Mouse (Mus musculus) left cerebral cortex, postnatal 10 days (tissue): ENCODE data around the gene Msrb1. TPM values are rescaled to one million over a fixed set of nuclear protein-coding genes. Genes with fewer than 3 reads are reported as not detected.
"Not testable (repeated sequence)": the region's sequence is repeated elsewhere in the genome, so short reads cannot be mapped to it uniquely, and the experiment has no call there.

Experiments
- DNase-seq, 2 experiments: peaks; one replicate each; pipeline ENCODE4 v3.0.0; 2021 to 2022; ENCODE audit warnings: low spot score in 2 of 2, mixed read lengths in 1 of 2; ENCODE audit errors: extremely low spot score in 1 of 2
- intact Hi-C: fragments of 180-260 bp; cut with DNase I; formaldehyde crosslinking; loops from one replicate; pipeline ENCODE4 v1.15.1; 2025
- total RNA-seq, 2 experiments: library from RNA; stranded (reverse); gene quantifications; 2 replicates each; pipeline ENCODE4 v1.2.3; 2021

Gene Msrb1
- total RNA-seq, 2 experiments from 2014 or later: 44.2 to 47.8 TPM

DNA sequence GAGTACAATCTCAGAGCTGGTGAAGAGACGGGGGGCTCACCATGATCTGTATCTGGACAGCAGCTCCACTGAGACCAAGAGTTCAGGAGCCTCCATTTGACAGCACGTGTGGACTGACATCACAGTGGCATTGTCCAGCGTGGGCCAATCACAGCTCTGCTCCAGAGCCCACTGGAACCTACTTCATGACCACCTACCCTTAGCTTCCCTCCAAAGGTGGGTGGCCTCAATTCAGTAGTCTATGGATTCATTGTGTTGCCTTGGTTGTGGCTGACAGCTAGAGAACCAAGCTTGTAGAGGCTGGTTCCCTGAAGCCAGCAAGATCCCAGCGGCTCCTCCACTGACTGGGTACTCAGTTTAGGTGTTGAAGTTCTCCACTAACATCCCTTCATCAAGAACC lies 18.5 kb upstream of the Msrb1 start, which contains the start of the genes Rnf151 and Rps2:
TSS of gene Rnf151 (minus strand) at position 121 of the 400 bp plus-strand sequence.
TSS of gene Rps2 (plus strand) at position 174 of the 400 bp plus-strand sequence.
- intact Hi-C loops: no loop called here
- no peak for DNase-seq

- DNase-seq, intact Hi-C loops: not testable (repeated sequence)
Observed at GRCm38 (mm10) chr17:24718938-24719337, 17.5 kb upstream of the Msrb1 start.

DNA sequence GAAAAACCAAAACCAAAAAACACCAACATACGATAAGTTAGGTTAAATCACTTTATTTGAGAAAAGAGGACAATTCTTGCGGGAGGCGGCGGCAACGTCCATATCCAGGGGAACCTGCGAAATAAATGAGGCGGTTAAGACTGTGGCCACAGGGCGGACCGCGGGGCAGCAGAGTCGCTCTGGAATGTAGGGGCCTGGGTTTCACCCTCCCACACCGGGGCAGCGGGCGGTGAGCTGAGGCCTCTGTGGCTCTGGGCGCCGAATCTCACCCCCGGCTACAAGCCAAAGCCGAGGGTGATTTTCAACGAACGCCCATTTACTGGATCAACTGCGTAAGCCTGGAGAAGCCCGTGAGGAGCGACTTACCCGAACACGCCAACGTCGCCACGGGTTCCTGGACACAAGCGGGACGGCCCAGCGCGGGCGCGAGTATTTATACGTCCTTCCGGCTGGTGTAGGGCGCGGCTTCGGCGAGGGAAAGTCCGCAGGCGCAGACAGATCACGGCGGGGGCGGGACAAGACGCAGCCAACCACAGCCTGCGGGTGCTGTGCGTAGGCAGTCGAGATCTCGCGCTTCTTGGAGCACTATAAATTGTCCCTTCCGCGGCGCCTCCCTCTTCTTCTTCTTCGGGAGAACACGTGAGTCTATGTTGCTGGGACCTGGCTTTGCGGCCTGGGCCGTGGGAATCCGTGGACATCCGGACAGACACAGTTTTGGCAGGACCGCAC lies 16.8 kb upstream of the Msrb1 start:
- intact Hi-C loops: no loop called here
- peak; percentile 99 to 100 for DNase-seq

DNA sequence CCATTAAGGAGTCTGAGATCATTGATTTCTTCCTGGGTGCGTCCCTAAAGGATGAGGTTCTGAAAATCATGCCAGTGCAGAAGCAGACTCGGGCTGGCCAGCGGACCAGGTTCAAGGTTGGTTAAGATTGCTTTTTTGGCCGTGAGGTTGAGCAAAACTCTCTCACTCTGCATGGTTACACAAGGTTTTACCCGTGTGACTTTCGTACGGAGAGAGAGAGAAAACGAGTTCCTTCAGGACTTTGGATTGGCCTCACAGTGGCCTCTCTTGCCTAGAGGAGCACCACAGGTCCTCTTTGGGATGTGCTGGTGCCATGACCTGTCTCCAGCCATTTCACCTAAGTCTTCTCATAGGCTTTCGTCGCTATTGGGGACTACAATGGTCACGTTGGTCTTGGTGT lies 15.8 kb upstream of the Msrb1 start:
- intact Hi-C loops, DNase-seq: not testable (repeated sequence)

- DNase-seq, intact Hi-C loops: not testable (repeated sequence)
Observed at GRCm38 (mm10) chr17:24721383-24721955, 15.0 kb upstream of the Msrb1 start.

DNA sequence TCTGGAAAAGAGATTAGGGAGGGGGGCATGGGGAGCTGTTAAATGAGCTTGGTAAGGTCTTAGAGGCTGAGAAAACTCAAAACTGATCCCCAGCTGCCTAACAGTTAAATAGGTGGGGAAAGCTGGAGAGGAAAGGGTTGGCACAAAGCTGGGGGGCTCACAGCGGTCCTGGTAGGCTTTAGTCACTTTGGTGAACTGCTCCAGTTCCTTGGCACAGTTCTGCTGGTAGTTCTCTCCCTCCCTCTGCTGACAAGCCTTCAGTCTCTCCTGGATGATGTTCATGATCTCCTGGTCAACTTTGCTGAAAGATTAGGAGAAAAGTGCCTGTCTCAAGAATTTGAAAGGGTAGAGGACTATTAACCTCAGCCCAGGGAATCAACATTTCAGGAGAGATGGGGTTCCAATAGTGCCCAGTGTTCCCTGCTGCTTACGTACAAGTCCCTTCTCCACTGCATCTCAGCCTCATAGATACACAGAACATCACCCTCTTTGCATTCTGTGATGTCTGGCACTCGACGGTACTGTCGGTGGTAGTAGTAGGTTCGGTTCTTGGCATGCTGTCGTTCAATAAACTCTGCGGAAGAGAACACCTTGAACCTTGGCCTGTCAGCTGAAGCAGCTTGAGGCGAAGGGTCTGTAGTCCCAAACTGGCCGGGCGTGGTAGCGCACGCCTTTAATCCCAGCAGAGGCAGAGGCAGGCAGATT lies 14.1 kb upstream of the Msrb1 start:
- intact Hi-C loops: no loop called here
- no peak for DNase-seq

DNA sequence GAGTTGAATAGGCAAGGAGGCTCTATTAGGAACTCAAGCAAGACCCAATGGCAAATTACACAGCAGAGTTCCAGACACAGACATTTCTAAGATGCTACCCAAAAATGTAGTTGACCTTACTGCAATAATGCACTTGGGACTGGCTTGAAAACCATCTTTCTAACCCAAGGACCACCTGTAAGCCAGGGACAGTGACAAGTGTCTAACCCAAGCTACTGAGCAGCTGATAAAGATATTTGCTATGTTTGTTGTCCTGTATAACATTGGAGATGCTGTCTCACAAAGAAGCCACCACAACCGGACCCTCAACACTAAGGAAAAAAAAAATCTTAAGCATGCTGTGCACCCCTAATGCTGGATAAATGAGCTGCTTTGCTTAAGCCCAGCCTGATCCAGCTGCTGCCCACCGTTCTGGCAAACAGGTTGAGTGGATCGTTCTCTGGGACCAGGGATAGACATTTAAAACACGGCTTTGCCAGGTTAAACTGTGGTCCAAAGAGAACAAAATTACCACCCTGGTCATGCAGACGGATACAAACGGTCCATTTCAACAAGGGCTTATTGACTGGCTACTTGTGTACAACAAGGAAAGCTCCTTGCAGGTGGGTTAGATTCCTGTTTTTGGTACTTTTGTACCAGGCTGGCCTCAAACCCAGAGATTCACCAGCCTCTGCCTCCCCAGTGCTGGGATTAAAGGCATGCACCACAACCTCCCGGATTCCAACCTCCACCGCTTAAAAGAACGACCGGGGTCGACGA lies 13.1 kb upstream of the Msrb1 start:
- intact Hi-C loops: no loop called here
- no peak for DNase-seq

- no peak for DNase-seq
Observed at GRCm38 (mm10) chr17:24723881-24724180, 12.6 kb upstream of the Msrb1 start.

DNA sequence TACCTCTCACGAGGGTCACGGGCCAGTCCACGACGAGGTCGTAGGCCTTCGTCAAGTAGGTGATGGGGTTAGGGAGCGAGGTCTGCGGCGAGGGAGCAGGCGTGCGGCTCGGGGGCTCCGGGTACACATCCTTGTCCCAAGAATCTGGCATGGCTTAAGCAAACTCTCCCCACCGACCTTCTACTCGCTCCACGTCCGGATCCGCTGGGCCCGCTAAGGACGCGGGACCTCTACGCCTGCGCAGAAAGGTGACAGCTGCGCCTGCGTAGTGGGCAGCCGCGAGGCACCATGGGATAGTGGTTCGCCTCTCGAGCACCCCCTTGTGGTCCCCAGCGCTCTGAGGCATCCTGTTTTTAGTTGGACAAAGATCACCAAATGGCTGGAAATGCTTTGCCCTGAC lies 12.3 kb upstream of the Msrb1 start, which contains the start of gene Ndufb10:
TSS of gene Ndufb10 (minus strand) at position 295 of the 400 bp plus-strand sequence.
- intact Hi-C loops: no loop called here
- peak; percentile 94 to 96 for DNase-seq

More at GRCm38 (mm10) chr17:24723881-24724180, 12.6 kb upstream of the Msrb1 start:
- intact Hi-C loops: no loop called here

DNA sequence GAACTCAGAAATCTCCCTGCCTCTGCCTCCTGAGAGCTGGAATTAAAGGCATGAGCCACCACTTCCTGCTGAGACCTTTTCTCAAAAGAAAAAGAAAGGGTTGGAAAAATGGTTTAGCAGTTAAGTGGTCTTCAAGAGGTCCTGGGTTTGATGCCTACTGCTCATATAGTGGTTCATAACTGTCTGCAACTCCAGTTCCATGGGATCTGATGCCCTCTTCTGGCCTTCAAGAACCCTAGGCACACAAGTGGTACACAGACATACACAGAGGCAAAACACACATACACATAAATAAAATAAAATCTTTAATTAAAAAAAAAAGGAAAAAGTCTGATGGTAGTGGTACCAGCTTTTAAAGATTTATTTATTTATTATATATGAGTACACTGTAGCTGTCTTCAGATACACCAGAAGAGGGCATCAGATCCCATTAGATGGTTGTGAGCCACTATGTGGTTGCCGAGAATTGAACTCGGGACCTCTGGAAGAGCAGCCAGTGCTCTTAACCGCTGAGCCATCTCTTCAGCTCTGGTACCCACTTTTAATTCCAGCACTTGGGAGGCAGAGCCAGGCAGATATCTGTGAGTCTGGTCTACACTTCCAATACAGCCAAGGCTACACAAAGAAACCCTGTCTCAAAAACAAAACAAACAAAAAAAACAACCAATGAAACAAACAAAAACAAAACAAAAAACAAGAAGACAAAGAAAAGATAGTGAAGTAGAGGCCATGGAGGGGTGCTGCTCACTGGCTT lies 10.6 kb upstream of the Msrb1 start:
- intact Hi-C loops: no loop called here
- no peak for DNase-seq

GRCm38 (mm10) chr17:24727618-24728017 lies 8.8 kb upstream of the Msrb1 start, which contains the start of gene Rpl3l:
Rpl3l (plus strand) TSS chr17:24727820.
- intact Hi-C loops: no loop called here
- no peak for DNase-seq

DNA sequence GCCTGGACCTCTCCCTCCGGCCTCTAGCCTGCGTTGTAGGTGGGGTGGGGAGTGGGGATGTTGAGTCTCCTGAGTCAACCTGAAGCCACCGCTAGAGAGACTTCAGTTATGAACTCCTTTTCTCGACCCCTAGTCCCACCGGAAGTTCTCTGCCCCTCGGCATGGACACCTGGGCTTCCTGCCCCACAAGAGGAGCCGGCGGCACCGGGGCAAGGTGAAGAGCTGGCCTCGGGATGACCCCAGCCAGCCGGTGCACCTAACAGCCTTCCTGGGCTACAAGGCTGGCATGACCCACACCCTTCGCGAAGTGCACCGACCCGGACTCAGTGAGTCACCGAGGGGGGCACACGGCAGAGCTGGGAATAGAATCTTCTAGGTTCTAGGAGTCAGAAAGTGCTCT lies 8.3 kb upstream of the Msrb1 start:
- intact Hi-C loops: no loop called here
- no peak for DNase-seq

- no peak for DNase-seq
- intact Hi-C loops: no loop called here
Observed at GRCm38 (mm10) chr17:24729067-24729466, 7.4 kb upstream of the Msrb1 start.

DNA sequence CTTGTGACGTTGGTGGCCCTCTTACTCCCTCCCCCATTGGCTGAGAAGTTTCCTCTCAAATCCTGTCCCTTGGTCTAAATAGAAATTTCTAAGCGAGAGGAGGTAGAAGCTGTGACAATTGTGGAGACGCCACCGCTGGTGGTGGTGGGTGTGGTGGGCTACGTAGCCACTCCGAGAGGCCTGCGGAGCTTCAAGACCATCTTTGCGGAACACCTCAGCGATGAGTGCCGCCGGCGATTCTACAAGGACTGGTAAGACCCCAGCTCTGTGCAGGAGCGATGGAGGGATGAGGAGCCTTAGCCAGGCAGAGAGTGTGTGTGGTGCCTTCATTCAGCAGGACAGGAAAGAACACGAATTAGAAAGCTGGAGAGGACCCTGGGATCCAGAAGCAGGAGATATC lies 5.7 kb upstream of the Msrb1 start:
- intact Hi-C loops: no loop called here

GRCm38 (mm10) chr17:24732233-24732935 lies 4.1 kb upstream of the Msrb1 start:
- DNase-seq: no peak
- intact Hi-C loops: no loop called here

More for the DNA sequence above, 5.7 kb upstream of the Msrb1 start:
- no peak for DNase-seq

- intact Hi-C loops: no loop called here
Observed at GRCm38 (mm10) chr17:24733434-24734050, 2.9 kb upstream of the Msrb1 start.

DNA sequence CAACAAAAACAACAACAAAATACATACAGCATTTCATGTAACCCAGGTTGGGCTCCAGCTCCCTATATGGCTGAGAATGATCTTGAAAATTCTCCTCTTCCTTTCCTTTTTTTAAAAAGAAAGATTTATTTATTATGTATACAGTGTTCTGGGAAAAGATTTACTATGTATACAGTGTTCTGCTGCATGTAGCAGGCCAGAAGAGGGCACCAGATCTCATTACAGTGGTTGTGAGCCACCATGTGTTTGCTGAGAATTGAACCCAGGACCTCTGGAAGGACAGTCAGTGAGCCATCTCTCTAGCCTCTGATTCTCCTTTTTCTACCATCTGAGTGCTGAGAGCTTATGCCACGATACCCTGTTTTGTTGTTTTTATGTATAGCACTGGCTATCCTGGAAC lies 1.9 kb upstream of the Msrb1 start:
- intact Hi-C loops: no loop called here

More at GRCm38 (mm10) chr17:24733434-24734050, 2.9 kb upstream of the Msrb1 start:
- DNase-seq: no peak

More for the DNA sequence above, 1.9 kb upstream of the Msrb1 start:
- no peak for DNase-seq
